In genomic region chr11:84948114-84948513, GRCm38 (mm10) we compare ENCODE assay signal across 10 mouse cellular contexts. TPM values are rescaled to one million over a fixed set of nuclear protein-coding genes. Genes with fewer than 3 reads are reported as not detected.
"Had no signal": no experiment of that assay in that cellular context is flagged by ENCODE, and none has a peak within 500 bp of the region (broad histone marks: within the 10 kb centered on the region; RNA-seq: fewer than 3 reads in every experiment).

No protein-coding gene starts in this region.

- H3K27ac ChIP-seq: kidney, postnatal 0 days; limb, embryonic 13.5 days; liver, embryonic 14.5 days; neural tube, embryonic 15.5 days; stomach, postnatal 0 days had no signal

- H3K4me3 ChIP-seq: limb, embryonic 13.5 days; myocyte; neural tube, embryonic 15.5 days had no signal

- H3K4me2 ChIP-seq: limb, embryonic 13.5 days; neural tube, embryonic 15.5 days had no signal

- DNase-seq: lung, adult 18-20 months; midbrain, embryonic 14.5 days; right cerebral cortex, adult 18-20 months; thymus, postnatal 4 days had no signal

- H3K36me3 ChIP-seq: limb, embryonic 13.5 days; neural tube, embryonic 15.5 days had no signal

- H3K9me3 ChIP-seq: limb, embryonic 13.5 days; neural tube, embryonic 15.5 days had no signal

- H3K9ac ChIP-seq: limb, embryonic 13.5 days; liver, embryonic 14.5 days; neural tube, embryonic 15.5 days had no signal

RNA-seq across cellular contexts. Expression of gene Car4, which starts 9.5 kb away (rescaled TPM):
- polyA plus RNA-seq: myocyte had no signal
